Mouse (Mus musculus) neural tube, embryonic 14.5 days (tissue): ENCODE measurements around the gene Dydc2. TPM values are rescaled to one million over a fixed set of nuclear protein-coding genes. Genes with fewer than 3 reads are reported as not detected.
"Not testable (repeated sequence)": the region's sequence is repeated elsewhere in the genome, so short reads cannot be mapped to it uniquely, and the experiment has no call there.

Source experiments
- ATAC-seq: fragments of 200-750 bp; cut with Nextera tagmentation; 2 replicates; pipeline ENCODE4 v1.8.0; 2017; ENCODE audit warnings: low read depth, mild to moderate bottlenecking, moderate TSS enrichment, moderate library complexity
- H3K27ac ChIP-seq: fragments of 300-500 bp; sonication (generic); 2 replicates; pipeline ENCODE4 v1.5.1; 2014; ENCODE audit warnings: low read depth, mild to moderate bottlenecking, control low read depth, low read length, moderate library complexity, mixed read lengths
- H3K27me3 ChIP-seq: fragments of 300-500 bp; sonication (generic); 2 replicates; pipeline ENCODE4 v1.6.1; 2014; ENCODE audit warnings: low read length; ENCODE audit not compliant: control insufficient read depth, insufficient read depth
- H3K36me3 ChIP-seq: fragments of 300-500 bp; sonication (generic); 2 replicates; pipeline ENCODE4 v1.6.1; 2014; ENCODE audit warnings: low read length, mixed read lengths; ENCODE audit not compliant: control insufficient read depth, insufficient read depth
- H3K4me1 ChIP-seq: fragments of 300-500 bp; sonication (generic); 2 replicates; pipeline ENCODE4 v1.6.1; 2014; ENCODE audit warnings: low read length; ENCODE audit not compliant: control insufficient read depth, insufficient read depth
- H3K4me2 ChIP-seq: fragments of 300-500 bp; sonication (generic); 2 replicates; pipeline ENCODE4 v1.6.1; 2014; ENCODE audit warnings: mild to moderate bottlenecking, low read depth, low read length, control low read depth
- H3K4me3 ChIP-seq: fragments of 300-500 bp; sonication (generic); 2 replicates; pipeline ENCODE4 v1.5.1; 2014; ENCODE audit warnings: low read depth, low read length, control low read depth, mixed read lengths
- H3K9ac ChIP-seq: fragments of 300-500 bp; sonication (generic); replicated peaks from 2 replicates; pipeline ENCODE4 v1.6.1; 2014; ENCODE audit warnings: low read depth, mild to moderate bottlenecking, control low read depth, low read length, mixed read lengths
- H3K9me3 ChIP-seq: fragments of 300-500 bp; sonication (generic); 2 replicates; pipeline ENCODE4 v1.6.1; 2016; ENCODE audit warnings: low read length; ENCODE audit not compliant: control insufficient read depth
- WGBS: fragments of 180-500 bp; shearing (Covaris S2); extraction: QIAGEN DNeasy Blood & Tissue Kit; methylation state at CpG from one replicate; pipeline ENCODE4 v1.1.7; 2014; 5-methylcytosine and 5-hydroxymethylcytosine counted together
- polyA plus RNA-seq: library from polyadenylated mRNA; unstranded; fragments of >200 nt; fragmentation: Nextera tagmentation; extraction: Ambion mirVana; gene quantifications from 2 replicates; pipeline ENCODE4 v1.2.1, GENCODE M21; 2014

Gene Dydc2
- polyA plus RNA-seq, 1 experiment from 2014 or later = 0.78 TPM

GRCm38 (mm10) chr14:41065168-41065567, 3.8 kb downstream of the Dydc2 start:
- 50% methylated on average over 1 of the region's 2 CpGs for WGBS
- H3K36me3 ChIP-seq = no peaks in the 10 kb centered on the region
- H3K4me3 ChIP-seq = no peak overlapping the region
- H3K9me3 ChIP-seq = no peaks in the 10 kb centered on the region
- no peaks in the 10 kb centered on the region for H3K27me3 ChIP-seq
- no peak overlapping the region for H3K4me2 ChIP-seq
- no peak overlapping the region for H3K9ac ChIP-seq
- ATAC-seq = peak; percentile 24; the same call in 1 of the 2 replicates
- no peaks in the 10 kb centered on the region for H3K4me1 ChIP-seq
- no peak overlapping the region for H3K27ac ChIP-seq

DNA sequence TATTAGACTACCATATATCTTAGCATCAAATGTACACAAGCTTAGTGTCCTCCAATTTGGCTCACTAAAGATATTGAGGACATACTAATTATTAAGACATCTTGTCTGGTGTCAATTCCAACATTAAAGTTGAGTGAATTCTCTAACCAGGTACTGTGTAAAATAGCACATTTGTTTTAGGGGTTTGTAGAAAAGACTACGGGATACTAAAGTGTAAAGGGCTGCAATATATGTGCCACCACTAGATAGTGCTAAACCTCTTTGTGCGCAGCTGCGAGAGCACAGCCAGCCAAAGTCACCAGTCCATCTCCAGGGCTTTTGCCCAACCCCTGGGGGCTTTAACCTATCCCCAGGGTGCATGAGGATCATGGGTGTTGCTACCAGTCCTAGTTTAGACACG, 15.8 kb downstream of the Dydc2 start:
- not testable (repeated sequence) for H3K4me3 ChIP-seq, H3K36me3 ChIP-seq, H3K9ac ChIP-seq, H3K27ac ChIP-seq, H3K4me1 ChIP-seq, H3K4me2 ChIP-seq, H3K9me3 ChIP-seq, H3K27me3 ChIP-seq
- 52% methylated on average over 3 of the region's 4 CpGs for WGBS
- peak; percentile 54; the same call in 1 of the 2 replicates for ATAC-seq

- no peaks in the 10 kb centered on the region for H3K9me3 ChIP-seq
- no peak overlapping the region for H3K27ac ChIP-seq
- H3K4me2 ChIP-seq = no peak overlapping the region
- WGBS = 78% methylated on average over 5 of the region's 5 CpGs
- H3K36me3 ChIP-seq = no peaks in the 10 kb centered on the region
- no peak for ATAC-seq
- H3K27me3 ChIP-seq = no peaks in the 10 kb centered on the region
- no peaks in the 10 kb centered on the region for H3K4me1 ChIP-seq
- no peak overlapping the region for H3K4me3 ChIP-seq
- no peak overlapping the region for H3K9ac ChIP-seq
Measured at GRCm38 (mm10) chr14:41052481-41052880, 16.5 kb downstream of the Dydc2 start.

GRCm38 (mm10) chr14:41050471-41050870, 18.5 kb downstream of the Dydc2 start:
- ATAC-seq = no peak
- no peaks in the 10 kb centered on the region for H3K4me1 ChIP-seq
- H3K4me2 ChIP-seq = no peak overlapping the region
- H3K4me3 ChIP-seq = no peak overlapping the region
- no peak overlapping the region for H3K27ac ChIP-seq
- H3K9ac ChIP-seq = no peak overlapping the region
- H3K9me3 ChIP-seq = no peaks in the 10 kb centered on the region
- H3K27me3 ChIP-seq = no peaks in the 10 kb centered on the region
- no peaks in the 10 kb centered on the region for H3K36me3 ChIP-seq
- WGBS = 87% methylated on average over 6 of the region's 6 CpGs

DNA sequence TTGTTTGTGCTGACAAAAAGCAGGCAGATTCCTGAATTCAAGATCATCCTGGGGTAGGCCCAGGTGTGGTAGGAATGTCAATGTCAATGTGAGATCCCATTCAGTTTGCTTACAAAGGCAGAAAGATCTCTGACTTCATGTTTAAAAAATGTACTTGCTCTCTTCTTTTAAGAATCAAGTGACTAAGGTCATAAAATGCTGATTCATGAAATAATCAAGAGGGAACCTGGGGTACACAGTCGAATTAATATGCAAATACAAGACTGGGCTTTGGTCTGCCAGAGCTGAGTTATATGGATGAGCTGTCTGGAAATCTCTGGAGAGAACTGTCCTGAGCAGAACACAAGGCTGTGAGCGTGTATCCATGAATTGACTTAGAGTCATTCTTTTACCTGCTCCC, 21.6 kb downstream of the Dydc2 start:
- Histone ChIP-seq H3K9ac (no peak overlapping the region), H3K9me3 (no peaks in the 10 kb centered on the region), H3K4me3 (no peak overlapping the region), H3K27ac (no peak overlapping the region), H3K4me1 (no peaks in the 10 kb centered on the region), H3K4me2 (no peak overlapping the region), H3K36me3 (no peaks in the 10 kb centered on the region), H3K27me3 (no peaks in the 10 kb centered on the region)
- no peak for ATAC-seq
- 69% methylated on average over 2 of the region's 2 CpGs for WGBS

DNA sequence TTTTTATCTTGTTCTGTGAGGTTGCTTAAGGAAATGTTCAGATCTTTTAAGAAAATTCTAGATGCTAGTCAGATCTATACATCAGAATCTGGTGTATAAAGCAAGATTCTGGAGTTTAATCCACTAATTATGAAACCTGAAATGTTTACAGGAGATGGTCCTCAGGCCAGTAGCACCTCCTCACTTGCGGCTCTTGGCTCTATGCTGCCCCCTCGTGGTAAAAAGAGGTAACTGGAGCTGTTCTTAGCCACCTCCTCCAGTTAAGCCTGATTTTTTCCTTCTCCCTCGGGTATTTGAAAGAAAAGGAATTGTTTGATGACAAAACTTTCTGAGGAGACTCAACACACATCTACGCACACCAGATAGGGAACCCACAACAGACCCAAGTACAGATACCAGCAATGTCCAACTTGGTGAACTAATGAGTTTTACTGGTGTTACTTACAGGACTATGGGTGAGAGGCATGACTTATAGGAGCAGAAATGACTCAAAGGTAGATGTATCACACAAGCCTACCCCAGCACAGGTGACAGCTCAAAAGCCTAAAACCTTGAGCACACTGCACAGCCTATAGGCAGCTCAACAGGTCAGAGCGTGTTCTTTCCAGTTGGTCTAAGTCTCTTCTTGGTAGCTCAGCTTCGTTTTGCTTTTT, 33.7 kb downstream of the Dydc2 start:
- 35% methylated on average over 6 of the region's 6 CpGs for WGBS
- Histone ChIP-seq H3K9me3 (no peaks in the 10 kb centered on the region), H3K4me1 (no peaks in the 10 kb centered on the region), H3K4me3 (no peak overlapping the region), H3K9ac (no peak overlapping the region), H3K4me2 (no peak overlapping the region), H3K36me3 (no peaks in the 10 kb centered on the region), H3K27ac (no peak overlapping the region), H3K27me3 (no peaks in the 10 kb centered on the region)
- peak; percentile 64; the same call in 1 of the 2 replicates for ATAC-seq

GRCm38 (mm10) chr14:41033135-41034110, 35.6 kb downstream of the Dydc2 start:
- WGBS = 57% methylated on average over 13 of the region's 13 CpGs

DNA sequence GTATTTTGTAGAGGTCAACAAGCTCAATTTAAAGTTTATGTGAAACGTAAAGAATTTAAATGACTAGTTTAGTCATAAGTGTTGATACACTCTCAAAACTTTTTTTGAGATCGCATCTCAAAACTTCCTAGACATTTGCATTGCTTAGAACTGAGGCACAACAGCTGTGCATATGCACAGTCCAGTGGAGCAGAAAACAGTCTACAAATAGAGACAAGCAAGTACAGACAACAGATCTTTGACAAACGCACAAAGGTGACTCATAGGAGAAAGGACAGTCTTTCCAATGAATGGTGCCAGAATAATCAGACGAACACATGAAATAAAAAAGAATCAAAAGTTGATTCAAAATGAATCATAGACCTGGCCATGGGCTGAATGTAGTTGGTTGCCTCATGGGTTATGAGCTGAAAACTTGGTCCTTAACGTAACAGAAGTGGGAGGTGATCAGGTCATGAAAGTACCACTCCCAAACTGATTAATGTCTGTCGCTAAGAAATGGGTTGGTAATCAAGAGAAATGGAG, 38.0 kb downstream of the Dydc2 start:
- Histone ChIP-seq H3K27me3 (no peaks in the 10 kb centered on the region), H3K9ac (no peak overlapping the region), H3K9me3 (no peaks in the 10 kb centered on the region), H3K4me1 (no peaks in the 10 kb centered on the region), H3K27ac (no peak overlapping the region), H3K36me3 (no peaks in the 10 kb centered on the region), H3K4me2 (no peak overlapping the region), H3K4me3 (no peak overlapping the region)
- 96% methylated on average over 6 of the region's 6 CpGs for WGBS
- no peak for ATAC-seq

More at GRCm38 (mm10) chr14:41033135-41034110, 35.6 kb downstream of the Dydc2 start:
- H3K27me3 ChIP-seq = no peaks in the 10 kb centered on the region
- H3K36me3 ChIP-seq = no peaks in the 10 kb centered on the region
- no peak overlapping the region for H3K27ac ChIP-seq
- H3K9me3 ChIP-seq = no peaks in the 10 kb centered on the region
- H3K4me3 ChIP-seq = no peak overlapping the region
- H3K9ac ChIP-seq = no peak overlapping the region
- peak; percentile 57; the same call in 1 of the 2 replicates for ATAC-seq
- no peak overlapping the region for H3K4me2 ChIP-seq
- no peaks in the 10 kb centered on the region for H3K4me1 ChIP-seq

DNA sequence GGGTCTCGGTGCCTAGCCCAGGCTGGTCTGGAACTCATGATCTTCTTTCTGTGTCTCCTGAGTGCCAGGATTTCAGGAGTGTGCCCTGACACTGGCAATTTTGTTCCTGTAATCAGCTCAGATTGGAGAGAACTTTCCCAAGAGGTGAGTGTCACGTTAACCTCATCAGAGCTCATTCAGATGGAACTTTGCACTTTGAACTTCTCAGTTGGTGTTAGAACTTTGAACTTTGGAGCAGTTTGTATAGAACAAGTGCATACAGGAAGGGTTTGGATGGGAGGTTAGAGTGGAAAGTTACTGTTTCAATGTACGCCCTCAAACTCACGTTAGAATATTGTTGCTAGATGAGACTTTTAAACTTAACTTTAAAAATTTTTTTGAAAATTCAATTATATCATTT, 39.7 kb downstream of the Dydc2 start:
- H3K4me2 ChIP-seq = no peak overlapping the region
- no peaks in the 10 kb centered on the region for H3K9me3 ChIP-seq
- 78% methylated on average over 4 of the region's 4 CpGs for WGBS
- H3K4me1 ChIP-seq = no peaks in the 10 kb centered on the region
- no peak for ATAC-seq
- no peak overlapping the region for H3K4me3 ChIP-seq
- no peaks in the 10 kb centered on the region for H3K27me3 ChIP-seq
- H3K9ac ChIP-seq = no peak overlapping the region
- H3K27ac ChIP-seq = no peak overlapping the region
- H3K36me3 ChIP-seq = no peaks in the 10 kb centered on the region
